14 mouse cellular contexts compared by ENCODE assay signal in the genomic region with DNA sequence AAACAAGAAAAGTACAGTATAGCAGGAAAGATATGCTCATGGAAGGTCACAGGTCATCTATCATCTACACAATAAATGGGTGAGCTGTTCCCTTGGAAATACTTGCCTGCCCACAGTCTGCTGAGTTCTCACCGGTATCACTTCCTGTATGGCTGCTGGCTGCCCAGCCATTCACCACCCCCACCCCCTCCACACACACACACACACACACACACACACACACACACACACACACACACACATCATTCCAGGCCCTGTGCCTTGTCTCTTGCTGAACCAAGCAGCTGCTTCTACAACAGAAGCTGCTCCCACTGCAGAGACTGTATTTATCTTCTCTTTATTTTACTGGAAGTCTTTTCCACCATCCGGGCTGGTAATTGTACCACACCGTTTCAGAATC.
A peak's percentile ranks its signal among the peaks of the same experiment; 100 is the strongest.
DNase-seq lines count a peak whose midpoint lies in the region; ATAC-seq and TF ChIP-seq lines count a peak whose summit lies in the region.
"Had no signal": no experiment of that assay in that cellular context is flagged by ENCODE, and none has a peak within 500 bp of the region (broad histone marks: within the 10 kb centered on the region; RNA-seq: fewer than 3 reads in every experiment).

No protein-coding gene starts in this region.

- 0 out of 2 replicates have a peak, but pooled peaks have one; percentile 16 for ATAC-seq in kidney, embryonic 14.5 days (ENCODE audit: low FRiP score, low TSS enrichment)
- peak; percentile 33; the same call in 1 of the 2 replicates for ATAC-seq in stomach, embryonic 14.5 days (ENCODE audit: insufficient number of reproducible peaks, insufficient read depth, low FRiP score, low read depth)
- no peak; the same call in 1 of the 2 replicates for ATAC-seq in stomach, postnatal 0 days (ENCODE audit: low FRiP score, low TSS enrichment)

- intact Hi-C loops in gastrocnemius, adult 2 months (cut with DNase I), result no loop called here

- DNase-seq in embryo, embryonic 9.5 days (ENCODE audit: extremely low spot score), result peak; percentile 1
- DNase-seq in embryo, embryonic 10.5 days (ENCODE audit: low spot score), result no peak
- DNase-seq in kidney, postnatal 36 days, result no peak
- no peak for DNase-seq in stomach, postnatal 0 days (ENCODE audit: low spot score)
- no peak for DNase-seq in gastrocnemius, adult 2 months
- DNase-seq in gastrocnemius, postnatal 4 days (ENCODE audit: low spot score in 2 of 2), result no peak
- DNase-seq: adrenal gland, adult 8-10 months; cerebellum, postnatal 25 days; heart, adult 18-20 months; retina, postnatal 1 day; spleen, adult 18-20 months had no signal

- H3K9me3 ChIP-seq in kidney, embryonic 14.5 days (ENCODE audit: control insufficient read depth, low read length), result no peaks in the 10 kb centered on the region
- H3K9me3 ChIP-seq in stomach, embryonic 14.5 days (ENCODE audit: control insufficient read depth, low read depth, low read length), result no peaks in the 10 kb centered on the region
- H3K9me3 ChIP-seq in stomach, postnatal 0 days (ENCODE audit: control insufficient read depth, low read length), result no peaks in the 10 kb centered on the region

- no peak overlapping the region for H3K9ac ChIP-seq in kidney, embryonic 14.5 days (ENCODE audit: low read depth, low read length)
- H3K9ac ChIP-seq in stomach, embryonic 14.5 days (replicated peaks; ENCODE audit: low read depth, low read length), result no peak overlapping the region
- H3K9ac ChIP-seq in stomach, postnatal 0 days (ENCODE audit: low read length), result no peak overlapping the region
- H3K9ac ChIP-seq: liver, embryonic 14.5 days had no signal

- no peak for TF ChIP-seq EP300 in stomach, postnatal 0 days (optimal IDR thresholded peaks at IDR 0.05)

- no peak for TF ChIP-seq CTCF in stomach, postnatal 0 days (IDR thresholded peaks at IDR 0.05; ENCODE audit: low read depth)
- no peak for TF ChIP-seq CTCF in gastrocnemius, adult 2 months (IDR thresholded peaks at IDR 0.05)

- H3K4me3 ChIP-seq in kidney, embryonic 14.5 days (ENCODE audit: low read length), result no peak overlapping the region
- H3K4me3 ChIP-seq in stomach, embryonic 14.5 days (ENCODE audit: low read depth, low read length), result no peak overlapping the region
- H3K4me3 ChIP-seq in stomach, postnatal 0 days (ENCODE audit: low read depth, low read length), result no peak overlapping the region
- H3K4me3 ChIP-seq in gastrocnemius, adult 2 months, result no peak overlapping the region

- no peaks in the 10 kb centered on the region for H3K36me3 ChIP-seq in kidney, embryonic 14.5 days (ENCODE audit: control insufficient read depth, insufficient read depth, low read length)
- no peaks in the 10 kb centered on the region for H3K36me3 ChIP-seq in stomach, embryonic 14.5 days (ENCODE audit: control insufficient read depth, insufficient read depth, low read length)
- H3K36me3 ChIP-seq in stomach, postnatal 0 days (ENCODE audit: control insufficient read depth, insufficient read depth, low read length), result no peaks in the 10 kb centered on the region

- H3K4me1 ChIP-seq in kidney, embryonic 14.5 days (ENCODE audit: control insufficient read depth, insufficient read depth, low read length), result no peaks in the 10 kb centered on the region
- H3K4me1 ChIP-seq in stomach, embryonic 14.5 days (ENCODE audit: control insufficient read depth, insufficient read depth, low read length), result no peaks in the 10 kb centered on the region; the same call in 1 of the 2 replicates
- H3K4me1 ChIP-seq in stomach, postnatal 0 days (replicated peaks; ENCODE audit: control insufficient read depth, insufficient read depth), result no peaks in the 10 kb centered on the region

- no peaks in the 10 kb centered on the region for H3K27me3 ChIP-seq in kidney, embryonic 14.5 days (ENCODE audit: control insufficient read depth, insufficient read depth, low read length)
- H3K27me3 ChIP-seq in stomach, embryonic 14.5 days (ENCODE audit: control insufficient read depth, insufficient read depth, low read length), result no peaks in the 10 kb centered on the region
- H3K27me3 ChIP-seq in stomach, postnatal 0 days (ENCODE audit: control insufficient read depth, insufficient read depth, low read length), result no peaks in the 10 kb centered on the region

- H3K4me2 ChIP-seq in kidney, embryonic 14.5 days (replicated peaks; ENCODE audit: low read depth, low read length), result no peak overlapping the region
- no peak overlapping the region for H3K4me2 ChIP-seq in stomach, embryonic 14.5 days (replicated peaks; ENCODE audit: low read depth, low read length)
- no peak overlapping the region for H3K4me2 ChIP-seq in stomach, postnatal 0 days (replicated peaks; ENCODE audit: low read depth)

- H3K27ac ChIP-seq in kidney, embryonic 14.5 days (ENCODE audit: low read depth, low read length), result no peak overlapping the region
- H3K27ac ChIP-seq in stomach, embryonic 14.5 days (ENCODE audit: low read length), result peak overlapping the region; percentile 21; the same call in 1 of the 2 replicates
- no peak overlapping the region for H3K27ac ChIP-seq in stomach, postnatal 0 days (replicated peaks)
- no peak overlapping the region for H3K27ac ChIP-seq in gastrocnemius, adult 2 months
- H3K27ac ChIP-seq: liver, embryonic 14.5 days had no signal

- 13% methylated on average over 3 of the region's 3 CpGs for WGBS in kidney, embryonic 14.5 days
- 20% methylated on average over 3 of the region's 3 CpGs for WGBS in stomach, embryonic 14.5 days
- WGBS in stomach, postnatal 0 days, result 32% methylated on average over 3 of the region's 3 CpGs
